Mouse (Mus musculus): ENCODE results near the gene Fgd2.
"Not testable (repeated sequence)": the region's sequence is repeated elsewhere in the genome, so short reads cannot be mapped to it uniquely, and the experiment has no call there.

Fgd2 gene

GRCm38 (mm10) chr17:29360761-29361221 lies at the start of gene Fgd2:
Gene Fgd2, plus strand, starts transcription at chr17:29360914.
- DNase-seq (ENCODE audit: low spot score in 2 of 2): no peak

GRCm38 (mm10) chr17:29311602-29312001 lies 49.1 kb upstream of the Fgd2 start:
- DNase-seq (ENCODE audit: low spot score in 2 of 2): no peak

GRCm38 (mm10) chr17:29312082-29312481 lies 48.6 kb upstream of the Fgd2 start:
- DNase-seq (ENCODE audit: low spot score in 2 of 2): no peak

GRCm38 (mm10) chr17:29313300-29313699 lies 47.4 kb upstream of the Fgd2 start:
- DNase-seq (ENCODE audit: low spot score in 2 of 2): no peak

- DNase-seq (ENCODE audit: low spot score in 2 of 2): no peak
These were observed 44.8 kb upstream of the Fgd2 start for GRCm38 (mm10) chr17:29315672-29316465.

- no peak for DNase-seq (ENCODE audit: low spot score in 2 of 2)
These were observed 43.8 kb upstream of the Fgd2 start for GRCm38 (mm10) chr17:29316891-29317290.

- DNase-seq (ENCODE audit: low spot score in 2 of 2): not testable (repeated sequence)
These were observed 43.3 kb upstream of the Fgd2 start, which contains the start of gene Pi16 for GRCm38 (mm10) chr17:29317380-29317779. Gene Pi16, plus strand, starts transcription at chr17:29317680.

GRCm38 (mm10) chr17:29318731-29319250 lies 41.9 kb upstream of the Fgd2 start:
- DNase-seq (ENCODE audit: low spot score in 2 of 2): no peak

- DNase-seq (ENCODE audit: low spot score in 2 of 2): no peak
These were observed 41.2 kb upstream of the Fgd2 start for GRCm38 (mm10) chr17:29319476-29319875.

GRCm38 (mm10) chr17:29319881-29320639 lies 40.7 kb upstream of the Fgd2 start:
- no peak for DNase-seq (ENCODE audit: low spot score in 2 of 2)

GRCm38 (mm10) chr17:29321765-29322602 lies 38.7 kb upstream of the Fgd2 start:
- no peak for DNase-seq (ENCODE audit: low spot score in 2 of 2)

- DNase-seq (ENCODE audit: low spot score in 2 of 2): no peak
These were observed 38.1 kb upstream of the Fgd2 start for GRCm38 (mm10) chr17:29322603-29322962.

- no peak for DNase-seq (ENCODE audit: low spot score in 2 of 2)
These were observed 37.1 kb upstream of the Fgd2 start for GRCm38 (mm10) chr17:29323625-29324024.

- DNase-seq (ENCODE audit: low spot score in 2 of 2): no peak
These were observed 34.9 kb upstream of the Fgd2 start for GRCm38 (mm10) chr17:29325831-29326230.

GRCm38 (mm10) chr17:29326531-29327529 lies 33.9 kb upstream of the Fgd2 start:
- no peak for DNase-seq (ENCODE audit: low spot score in 2 of 2)

GRCm38 (mm10) chr17:29327691-29328090 lies 33.0 kb upstream of the Fgd2 start:
- DNase-seq (ENCODE audit: low spot score in 2 of 2): peak in 1 of 2 experiments; percentile 16

- DNase-seq (ENCODE audit: low spot score in 2 of 2): no peak
These were observed 30.5 kb upstream of the Fgd2 start for GRCm38 (mm10) chr17:29330221-29330620.

GRCm38 (mm10) chr17:29330671-29331410 lies 29.9 kb upstream of the Fgd2 start:
- peak in 1 of 2 experiments; percentile 23 for DNase-seq (ENCODE audit: low spot score in 2 of 2)

- peak in 1 of 2 experiments; percentile 16 for DNase-seq (ENCODE audit: low spot score in 2 of 2)
These were observed 28.5 kb upstream of the Fgd2 start for GRCm38 (mm10) chr17:29332186-29332685.

Data from urinary bladder, postnatal 4 days (tissue).